In genomic region chr12:100958621-100959592, GRCm38 (mm10) we compare ENCODE assay signal across 9 mouse cellular contexts. TPM values are rescaled to one million over a fixed set of nuclear protein-coding genes. Genes with fewer than 3 reads are reported as not detected.
DNase-seq lines count a peak whose midpoint lies in the region; ATAC-seq lines count a peak whose summit lies in the region.
"Had no signal": no experiment of that assay in that cellular context is flagged by ENCODE, and none has a peak within 500 bp of the region (broad histone marks: within the 10 kb centered on the region; RNA-seq: fewer than 3 reads in every experiment).

No protein-coding gene starts in this region.

- peaks cover 31% of the 10 kb centered on the region for H3K36me3 ChIP-seq in liver, embryonic 13.5 days
- no peaks in the 10 kb centered on the region for H3K36me3 ChIP-seq in stomach, embryonic 14.5 days (ENCODE audit: control insufficient read depth, insufficient read depth, low read length)
- H3K36me3 ChIP-seq: embryonic facial prominence, embryonic 12.5 days had no signal

- H3K4me3 ChIP-seq in liver, embryonic 13.5 days (replicated peaks) = peak overlapping the region; percentile 14
- no peak overlapping the region for H3K4me3 ChIP-seq in stomach, embryonic 14.5 days (ENCODE audit: low read depth, low read length)
- H3K4me3 ChIP-seq: embryonic facial prominence, embryonic 12.5 days had no signal

- no peaks in the 10 kb centered on the region for H3K27me3 ChIP-seq in liver, embryonic 13.5 days
- H3K27me3 ChIP-seq in stomach, embryonic 14.5 days (ENCODE audit: control insufficient read depth, insufficient read depth, low read length) = no peaks in the 10 kb centered on the region
- H3K27me3 ChIP-seq: embryonic facial prominence, embryonic 12.5 days had no signal

- no peaks in the 10 kb centered on the region for H3K9me3 ChIP-seq in liver, embryonic 13.5 days (replicated peaks)
- no peaks in the 10 kb centered on the region for H3K9me3 ChIP-seq in stomach, embryonic 14.5 days (ENCODE audit: control insufficient read depth, low read depth, low read length)
- H3K9me3 ChIP-seq: embryonic facial prominence, embryonic 12.5 days had no signal

- peak overlapping the region; percentile 67 for H3K4me2 ChIP-seq in liver, embryonic 13.5 days
- H3K4me2 ChIP-seq in stomach, embryonic 14.5 days (replicated peaks; ENCODE audit: low read depth, low read length) = no peak overlapping the region
- H3K4me2 ChIP-seq: embryonic facial prominence, embryonic 12.5 days had no signal

- ATAC-seq in liver, embryonic 13.5 days (ENCODE audit: low read depth) = peak; percentile 77
- ATAC-seq in stomach, embryonic 14.5 days (ENCODE audit: insufficient number of reproducible peaks, insufficient read depth, low FRiP score, low read depth) = peak; percentile 46; the same call in 1 of the 2 replicates

- WGBS in liver, embryonic 13.5 days (ENCODE audit: insufficient replicate concordance) = 34% methylated on average over 15 of the region's 15 CpGs
- WGBS in stomach, embryonic 14.5 days = 70% methylated on average over 15 of the region's 15 CpGs

- H3K27ac ChIP-seq in liver, embryonic 13.5 days = peak overlapping the region; percentile 99
- H3K27ac ChIP-seq in stomach, embryonic 14.5 days (ENCODE audit: low read length) = no peak overlapping the region
- H3K27ac ChIP-seq: embryonic facial prominence, embryonic 12.5 days had no signal

- DNase-seq in adrenal gland, postnatal 14 days = peak; percentile 73
- no peak for DNase-seq in adrenal gland, adult 8-10 months
- DNase-seq in urinary bladder, adult 18-20 months (ENCODE audit: low spot score in 2 of 2) = peak; percentile 24 to 69
- no peak for DNase-seq in urinary bladder, postnatal 4 days (ENCODE audit: low spot score in 2 of 2)
- peak; percentile 61 for DNase-seq in heart, postnatal 4 days
- DNase-seq in liver, embryonic 13.5 days = peak; percentile 73
- DNase-seq in thymus, postnatal 36 days = no peak

- peak overlapping the region; percentile 75 for H3K9ac ChIP-seq in liver, embryonic 13.5 days
- H3K9ac ChIP-seq in stomach, embryonic 14.5 days (replicated peaks; ENCODE audit: low read depth, low read length) = 0 out of 2 replicates have a peak overlapping the region, but pooled peaks have one; percentile 6
- H3K9ac ChIP-seq: embryonic facial prominence, embryonic 12.5 days had no signal

- H3K4me1 ChIP-seq in liver, embryonic 13.5 days (replicated peaks) = peaks cover 73% of the 10 kb centered on the region
- H3K4me1 ChIP-seq in stomach, embryonic 14.5 days (ENCODE audit: control insufficient read depth, insufficient read depth, low read length) = peaks cover 7% of the 10 kb centered on the region; the same call in 1 of the 2 replicates

RNA-seq across cellular contexts. Expression of gene Gpr68, which starts 50.9 kb away (rescaled TPM):
- 0.85 and 3.1 TPM in 2 replicates for total RNA-seq in adrenal gland, postnatal 14 days (2021)
- total RNA-seq in adrenal gland, adult 8-10 months (2022) = 1 to 10 TPM; 1.3 to 4.4 (median 2.1) TPM
- 1 to 10 TPM; 2.4 to 2.8 TPM for total RNA-seq in heart, postnatal 4 days (2021)
- 0.07 and 0.08 TPM in 2 replicates for polyA plus RNA-seq in liver, embryonic 13.5 days (2015; fragmentation: Nextera tagmentation; extraction: Ambion mirVana)
- 0.46 and 0.59 TPM in 2 replicates for polyA plus RNA-seq in stomach, embryonic 14.5 days (2014; fragmentation: Nextera tagmentation; extraction: Ambion mirVana)

Comparison
In these comparisons a context has a peak if more than half of its experiments do, and no peak if none do; other contexts are left out.
1. DNase-seq: peak in adrenal gland, postnatal 14 days (single experiment), urinary bladder, adult 18-20 months (2 of 2), heart, postnatal 4 days (single experiment) and liver, embryonic 13.5 days (single experiment); none in adrenal gland, adult 8-10 months (single experiment), urinary bladder, postnatal 4 days (0 of 2) and thymus, postnatal 36 days (0 of 2).